Mouse (Mus musculus) midbrain, embryonic 11.5 days (tissue): ENCODE measurements around the gene Nhp2. TPM values are rescaled to one million over a fixed set of nuclear protein-coding genes. Genes with fewer than 3 reads are reported as not detected.

Experiments used
- ATAC-seq: fragments of 200-750 bp; cut with Nextera tagmentation; 2 replicates; pipeline ENCODE4 v1.8.0; 2017; ENCODE audit warnings: moderate TSS enrichment, moderate library complexity; ENCODE audit not compliant: low FRiP score
- DNase-seq: peaks from one replicate; pipeline ENCODE4 v3.0.0; 2015; ENCODE audit warnings: low spot score; ENCODE audit errors: missing footprints
- H3K27ac ChIP-seq: fragments of 300-500 bp; sonication (generic); 2 replicates; pipeline ENCODE4 v1.5.1; 2014; ENCODE audit warnings: low read depth, low read length
- H3K27me3 ChIP-seq: fragments of 300-500 bp; sonication (generic); 2 replicates; pipeline ENCODE4 v1.6.1; 2014; ENCODE audit warnings: mild to moderate bottlenecking, low read length, moderate library complexity, mixed read lengths; ENCODE audit not compliant: control insufficient read depth, insufficient read depth
- H3K36me3 ChIP-seq: fragments of 300-500 bp; sonication (generic); 2 replicates; pipeline ENCODE4 v1.6.1; 2014; ENCODE audit warnings: mild to moderate bottlenecking, low read length, moderate library complexity, mixed read lengths; ENCODE audit not compliant: control insufficient read depth, insufficient read depth
- H3K4me1 ChIP-seq: fragments of 300-500 bp; sonication (generic); 2 replicates; pipeline ENCODE4 v1.6.1; 2014; ENCODE audit warnings: low read length; ENCODE audit not compliant: control insufficient read depth, insufficient read depth
- H3K4me2 ChIP-seq: fragments of 300-500 bp; sonication (generic); 2 replicates; pipeline ENCODE4 v1.6.1; 2014; ENCODE audit warnings: mild to moderate bottlenecking, moderate library complexity
- H3K4me3 ChIP-seq: fragments of 300-500 bp; sonication (generic); 2 replicates; pipeline ENCODE4 v1.5.1; 2014; ENCODE audit warnings: low read depth, low read length
- H3K9ac ChIP-seq: fragments of 300-500 bp; sonication (generic); 2 replicates; pipeline ENCODE4 v1.6.1; 2014; ENCODE audit warnings: low read length
- H3K9me3 ChIP-seq: fragments of 300-500 bp; sonication (generic); 2 replicates; pipeline ENCODE4 v1.6.1; 2016; ENCODE audit warnings: low read length; ENCODE audit not compliant: control insufficient read depth
- WGBS: fragments of 180-500 bp; shearing (Covaris S2); extraction: QIAGEN DNeasy Blood & Tissue Kit; methylation state at CpG from one replicate; pipeline ENCODE4 v1.1.7; 2014; 5-methylcytosine and 5-hydroxymethylcytosine counted together
- polyA plus RNA-seq: library from polyadenylated mRNA; unstranded; fragments of >200 nt; fragmentation: Nextera tagmentation; extraction: Ambion mirVana; gene quantifications from 2 replicates; pipeline ENCODE4 v1.2.1, GENCODE M21; 2014

The Nhp2 gene
- polyA plus RNA-seq = 152 and 167 TPM in 2 replicates

DNA sequence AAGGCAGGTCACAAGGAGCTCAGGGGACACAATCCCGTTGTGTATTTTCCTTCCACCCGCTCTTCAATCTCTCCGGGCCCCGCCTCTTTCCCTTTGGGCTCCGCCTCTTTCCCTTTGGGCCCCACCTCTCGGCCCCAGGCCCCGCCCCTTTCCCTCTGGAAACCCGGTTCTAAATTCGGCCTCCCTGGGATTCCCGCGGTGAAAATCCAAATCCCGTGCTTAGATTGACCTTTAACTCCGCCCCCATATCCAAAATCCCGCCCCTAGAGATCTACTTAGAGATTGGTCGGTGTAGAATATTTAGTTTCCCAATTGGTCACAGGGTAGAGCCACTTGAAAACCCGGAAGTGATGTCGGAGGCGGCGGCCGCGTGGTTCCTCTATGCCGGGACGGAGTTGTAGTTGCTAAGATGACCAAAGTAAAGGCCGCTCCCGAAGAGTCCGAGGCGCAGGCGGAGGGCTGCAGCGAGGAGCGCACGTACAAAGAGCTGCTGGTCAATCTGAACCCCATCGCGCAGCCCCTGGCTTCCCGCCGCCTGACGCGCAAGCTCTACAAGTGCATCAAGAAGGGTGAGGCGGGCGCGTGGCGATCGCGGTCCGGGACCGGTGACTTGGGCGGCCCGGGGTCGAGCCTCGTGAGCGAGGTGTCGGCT is at the start of gene Nhp2:
Gene Nhp2, plus strand, starts transcription at position 327 of the 652 bp plus-strand sequence.
- no peaks in the 10 kb centered on the region for H3K9me3 ChIP-seq

DNA sequence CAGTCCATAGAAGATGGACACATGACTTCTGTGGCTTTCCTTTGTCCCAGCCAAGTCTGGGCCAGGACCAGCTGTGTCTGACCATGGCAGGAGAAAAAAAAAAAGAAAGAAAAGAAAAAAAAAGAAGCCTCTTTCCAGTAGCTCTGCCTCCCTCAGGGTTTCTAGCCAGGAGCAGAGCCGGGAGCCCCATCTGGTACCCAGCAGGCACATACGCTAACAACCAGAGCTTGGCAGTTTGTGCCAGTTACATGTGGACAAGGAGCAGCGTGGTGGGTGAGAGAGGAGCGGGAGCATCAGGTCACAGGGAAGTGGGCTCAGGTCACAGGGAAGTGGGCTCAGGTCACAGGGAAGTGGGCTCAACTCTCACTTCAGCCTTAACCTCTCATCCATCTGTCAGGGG is 43.1 kb upstream of the Nhp2 start:
- no peak overlapping the region for H3K4me3 ChIP-seq
- no peaks in the 10 kb centered on the region for H3K27me3 ChIP-seq
- H3K4me2 ChIP-seq = no peak overlapping the region
- WGBS = 86% methylated on average over 4 of the region's 4 CpGs
- H3K9ac ChIP-seq = no peak overlapping the region
- H3K4me1 ChIP-seq = no peaks in the 10 kb centered on the region
- H3K9me3 ChIP-seq = no peaks in the 10 kb centered on the region
- no peaks in the 10 kb centered on the region for H3K36me3 ChIP-seq
- ATAC-seq (no peak), DNase-seq (no peak)
- H3K27ac ChIP-seq = no peak overlapping the region

More for the DNA sequence above, at the start of gene Nhp2:
- WGBS = under 1% methylated on average over 51 of the region's 51 CpGs
- H3K36me3 ChIP-seq = peaks cover 21% of the 10 kb centered on the region
- peak within 1 kb of the TSS; percentile 58 for H3K4me2 ChIP-seq
- no peak within 1 kb of the TSS for H3K27ac ChIP-seq
- H3K27me3 ChIP-seq = no peaks in the 10 kb centered on the region
- H3K4me1 ChIP-seq = peaks cover 16% of the 10 kb centered on the region
- peak; percentile 99 for DNase-seq
- H3K4me3 ChIP-seq = peak within 1 kb of the TSS; percentile 74
- ATAC-seq = peak; percentile 95
- H3K9ac ChIP-seq = peak within 1 kb of the TSS; percentile 80

- ATAC-seq = no peak
- Histone ChIP-seq H3K9me3 (no peaks in the 10 kb centered on the region), H3K4me1 (no peaks in the 10 kb centered on the region), H3K27me3 (no peaks in the 10 kb centered on the region), H3K4me2 (no peak overlapping the region), H3K36me3 (no peaks in the 10 kb centered on the region), H3K4me3 (no peak overlapping the region), H3K9ac (no peak overlapping the region), H3K27ac (no peak overlapping the region)
- 87% methylated on average over 7 of the region's 7 CpGs for WGBS
- DNase-seq = no peak
These were observed 41.9 kb upstream of the Nhp2 start for GRCm38 (mm10) chr11:51577587-51577986.

- Histone ChIP-seq H3K4me3 (no peak overlapping the region), H3K9me3 (no peaks in the 10 kb centered on the region), H3K4me2 (no peak overlapping the region), H3K4me1 (peaks cover 5% of the 10 kb centered on the region), H3K36me3 (no peaks in the 10 kb centered on the region), H3K9ac (no peak overlapping the region), H3K27me3 (no peaks in the 10 kb centered on the region), H3K27ac (no peak overlapping the region)
- ATAC-seq (no peak), DNase-seq (no peak)
- WGBS = 71% methylated on average over 4 of the region's 4 CpGs
These were observed 40.5 kb upstream of the Nhp2 start for GRCm38 (mm10) chr11:51579024-51579423.

- H3K9ac ChIP-seq = no peak overlapping the region
These were observed 36.8 kb upstream of the Nhp2 start for GRCm38 (mm10) chr11:51582713-51583112.

GRCm38 (mm10) chr11:51584057-51584430 is 35.5 kb upstream of the Nhp2 start:
- Histone ChIP-seq H3K27ac (peak overlapping the region; percentile 87), H3K9ac (peak overlapping the region; percentile 86), H3K36me3 (peaks cover 18% of the 10 kb centered on the region), H3K9me3 (no peaks in the 10 kb centered on the region), H3K4me3 (peak overlapping the region; percentile 63), H3K4me1 (peaks cover 15% of the 10 kb centered on the region), H3K4me2 (peak overlapping the region; percentile 88), H3K27me3 (no peaks in the 10 kb centered on the region)
- ATAC-seq (peak; percentile 14), DNase-seq (no peak)
- 12% methylated on average over 9 of the region's 9 CpGs for WGBS

More at GRCm38 (mm10) chr11:51582713-51583112, 36.8 kb upstream of the Nhp2 start:
- Histone ChIP-seq H3K4me3 (no peak overlapping the region), H3K27ac (no peak overlapping the region), H3K36me3 (peaks cover 10% of the 10 kb centered on the region), H3K4me1 (peaks cover 15% of the 10 kb centered on the region), H3K9me3 (no peaks in the 10 kb centered on the region), H3K4me2 (no peak overlapping the region), H3K27me3 (no peaks in the 10 kb centered on the region)
- DNase-seq = peak; percentile 94
- 21% methylated on average over 8 of the region's 8 CpGs for WGBS
- ATAC-seq = no peak

GRCm38 (mm10) chr11:51584431-51585248 is 34.9 kb upstream of the Nhp2 start, which contains the start of gene Phykpl:
Gene Phykpl (plus strand): TSS chr11:51584757.
- Histone ChIP-seq H3K9ac (peak within 1 kb of the TSS; percentile 86), H3K36me3 (peaks cover 21% of the 10 kb centered on the region), H3K27ac (peak within 1 kb of the TSS; percentile 87), H3K4me2 (peak within 1 kb of the TSS; percentile 88), H3K9me3 (no peaks in the 10 kb centered on the region), H3K4me3 (peak within 1 kb of the TSS; percentile 63), H3K4me1 (peaks cover 15% of the 10 kb centered on the region), H3K27me3 (no peaks in the 10 kb centered on the region)
- WGBS = under 1% methylated on average over 59 of the region's 59 CpGs
- DNase-seq (peak; percentile 100), ATAC-seq (peak; percentile 94)

DNA sequence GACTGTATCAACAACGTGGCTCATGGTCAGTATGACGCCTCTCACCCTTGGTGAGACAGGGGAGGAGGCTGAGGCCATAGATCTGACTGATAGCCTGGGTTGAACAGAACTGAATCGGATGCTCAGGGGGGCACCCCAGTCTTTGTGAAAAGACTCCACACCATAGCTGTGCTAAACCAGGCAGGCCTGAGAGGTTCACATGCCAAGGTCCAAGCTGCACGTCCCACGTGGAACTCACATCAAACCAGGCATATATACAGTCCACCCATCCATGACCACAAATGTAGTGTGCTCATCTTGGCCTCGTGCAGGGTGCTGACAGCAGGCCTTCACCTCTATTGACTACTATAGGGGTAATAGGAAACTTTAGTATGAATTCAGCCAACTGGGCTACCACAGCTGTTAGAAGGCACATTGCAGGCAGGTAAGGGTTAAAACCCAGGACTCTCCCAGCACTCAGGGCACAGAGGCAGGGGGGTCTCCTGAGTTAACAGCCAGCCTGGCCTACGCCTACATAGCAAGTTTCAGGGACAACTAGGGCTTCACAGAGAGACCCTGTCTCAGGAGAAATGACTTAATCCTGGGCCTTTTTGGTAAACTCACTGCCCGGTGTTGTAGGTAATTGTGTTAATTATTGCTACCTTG is 33.8 kb upstream of the Nhp2 start:
- ATAC-seq (no peak), DNase-seq (no peak)
- Histone ChIP-seq H3K27me3 (no peaks in the 10 kb centered on the region), H3K4me2 (peak overlapping the region; percentile 88), H3K9me3 (no peaks in the 10 kb centered on the region), H3K4me3 (peak overlapping the region; percentile 63), H3K27ac (peak overlapping the region; percentile 77; the same call in 1 of the 2 replicates), H3K36me3 (peaks cover 31% of the 10 kb centered on the region), H3K4me1 (peaks cover 15% of the 10 kb centered on the region), H3K9ac (peak overlapping the region; percentile 86)
- WGBS = 69% methylated on average over 8 of the region's 8 CpGs
